Mouse (Mus musculus): ENCODE measurements at regions not wholly inside any gene's neighbourhood (a gene's known extent, or its start where the extent isn't known, plus 50 kb on each side); places are given as distances from the start of the nearest gene placed in this dataset.
A peak's percentile ranks its signal among the peaks of the same experiment; 100 is the strongest.

DNA sequence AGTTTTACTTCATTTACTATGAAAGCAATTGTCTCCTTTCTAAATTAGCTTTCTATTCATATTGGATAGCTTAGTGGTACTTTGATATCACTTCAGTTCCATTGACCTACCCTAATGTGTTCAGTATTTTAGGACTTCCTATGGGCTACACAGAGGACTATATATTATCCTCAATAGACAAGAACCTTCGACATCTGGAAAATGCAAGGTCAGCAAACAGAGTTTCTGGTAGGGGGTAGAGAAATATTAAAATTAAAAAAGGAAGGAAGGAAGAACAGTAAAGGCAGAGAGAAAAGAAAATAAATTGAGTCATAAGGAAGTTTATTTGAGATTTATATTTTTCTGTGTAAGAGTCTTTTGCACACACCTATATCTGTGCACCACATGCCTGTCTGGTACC lies 107.4 kb upstream of the Insig1 start:
- no peak for DNase-seq (ENCODE audit: low spot score in 2 of 2)
- intact Hi-C loops (cut with DNase I) = no loop called here

DNA sequence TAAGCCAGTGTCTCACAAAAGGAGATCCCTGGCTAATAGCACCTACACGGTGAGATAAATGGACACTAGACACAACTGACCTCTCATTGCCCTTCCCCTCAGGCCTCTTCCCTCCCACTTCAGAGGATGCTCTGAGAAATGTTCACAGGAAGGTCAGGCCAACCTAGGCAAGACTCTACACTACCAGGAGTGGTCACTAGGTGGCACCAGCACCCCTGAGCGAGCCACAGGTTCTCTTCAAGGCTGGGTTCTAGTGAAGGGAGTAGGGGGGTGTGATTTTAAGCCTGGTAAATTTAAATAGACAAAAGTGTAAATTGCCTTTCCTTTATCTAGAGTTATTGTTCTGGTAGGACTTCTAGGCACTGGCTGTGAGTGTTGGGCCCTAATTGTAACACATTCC lies 76.0 kb upstream of the Insig1 start:
- intact Hi-C loops (cut with DNase I) = loop anchor here (1.0 kb wide), 1 partner anchor 99 kb away; no protein-coding TSS in a partner anchor
- DNase-seq (ENCODE audit: low spot score in 2 of 2) = peak; percentile 52 to 60

DNA sequence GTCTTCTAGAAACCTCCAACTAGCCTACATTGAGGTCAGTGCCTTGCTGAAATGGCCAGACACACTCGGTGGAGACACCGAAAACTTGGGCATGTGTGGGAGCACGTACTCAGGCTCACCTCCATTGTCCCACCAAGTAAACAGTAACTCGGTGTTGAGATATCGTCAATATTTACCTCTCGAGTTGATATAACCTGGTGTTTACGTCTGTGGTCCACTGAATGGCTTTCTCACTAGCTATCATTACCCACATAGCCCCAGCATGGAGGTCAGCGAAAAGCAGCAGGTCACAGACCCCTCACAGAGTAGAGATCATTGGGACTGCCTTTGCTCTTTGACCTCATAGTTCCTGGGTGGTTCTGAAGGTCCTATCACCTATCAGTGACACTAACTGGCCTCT lies 73.4 kb upstream of the Insig1 start:
- intact Hi-C loops (cut with DNase I) = no loop called here
- no peak for DNase-seq (ENCODE audit: low spot score in 2 of 2)

DNA sequence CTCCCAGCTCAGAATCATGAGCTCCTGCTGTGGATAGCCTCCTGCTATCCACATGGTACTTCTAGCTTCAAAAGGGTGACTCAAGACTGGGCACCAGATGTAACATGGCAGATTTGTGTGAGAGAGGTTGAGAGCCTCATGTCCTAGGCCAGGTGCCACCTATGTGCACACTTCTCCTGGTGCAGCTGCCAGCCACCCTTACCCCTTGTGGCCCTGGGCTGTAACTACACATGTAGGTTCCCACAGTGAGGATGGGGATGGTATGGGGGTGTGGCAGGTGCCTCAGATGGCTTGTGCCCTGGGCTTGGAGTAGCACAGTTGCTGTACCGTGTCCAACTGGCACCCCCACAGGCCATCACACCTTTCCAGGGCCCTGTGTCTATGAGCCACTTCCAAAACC lies 68.2 kb upstream of the Insig1 start:
- no peak for DNase-seq (ENCODE audit: low spot score in 2 of 2)
- intact Hi-C loops (cut with DNase I) = no loop called here

DNA sequence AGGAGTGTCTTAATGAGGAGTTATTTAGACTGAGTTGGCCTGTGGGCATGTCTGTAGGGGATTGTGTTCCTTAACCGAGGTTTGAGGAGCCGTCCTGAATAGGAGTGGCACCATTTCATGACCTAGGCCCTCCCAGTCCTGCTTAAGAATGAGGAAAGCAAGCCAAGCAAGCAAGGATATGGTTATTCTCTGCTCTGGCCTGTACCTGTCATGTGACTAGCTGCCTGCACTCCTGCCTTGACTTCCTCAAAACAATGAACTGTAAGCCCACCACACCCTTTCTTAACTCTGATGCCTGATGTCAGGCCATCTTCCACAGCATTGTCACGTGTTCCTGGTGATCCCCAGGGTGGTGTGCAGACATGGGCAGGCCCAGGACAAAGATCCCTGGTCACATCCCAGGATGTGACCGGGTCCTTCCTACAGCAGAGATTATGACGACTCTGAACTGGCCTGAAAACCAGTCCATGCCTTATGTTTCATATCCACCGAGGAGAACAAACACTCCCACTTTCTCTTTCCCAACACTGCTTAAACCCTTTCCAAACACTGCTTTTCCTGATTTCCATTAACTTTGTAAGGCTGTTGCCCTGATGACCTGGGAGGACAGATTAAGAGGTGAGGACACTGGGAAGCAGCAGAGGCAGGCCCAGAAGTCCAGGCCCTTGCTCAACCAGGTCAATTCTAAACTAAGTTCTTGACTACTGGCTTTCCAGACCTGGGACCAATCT lies 67.2 kb upstream of the Insig1 start:
- intact Hi-C loops (cut with DNase I) = no loop called here
- no peak for DNase-seq (ENCODE audit: low spot score in 2 of 2)

DNA sequence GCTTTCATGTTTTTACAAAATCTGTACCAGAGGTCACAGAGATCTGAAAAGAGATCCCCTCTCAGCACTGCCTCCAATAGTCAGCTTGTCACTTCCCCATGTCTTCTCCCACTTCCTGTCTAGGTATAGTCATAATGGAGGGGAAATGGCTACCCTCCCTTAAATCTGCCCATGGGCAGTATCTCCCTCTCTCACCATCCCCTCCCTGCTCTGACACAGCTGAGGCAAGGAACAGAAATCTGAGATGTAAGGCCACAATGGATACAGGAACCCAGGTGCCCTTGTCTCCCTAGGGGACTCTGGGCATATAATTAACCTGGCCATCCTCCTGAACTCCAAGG lies 66.7 kb upstream of the Insig1 start:
- intact Hi-C loops (cut with DNase I) = no loop called here
- no peak for DNase-seq (ENCODE audit: low spot score in 2 of 2)

DNA sequence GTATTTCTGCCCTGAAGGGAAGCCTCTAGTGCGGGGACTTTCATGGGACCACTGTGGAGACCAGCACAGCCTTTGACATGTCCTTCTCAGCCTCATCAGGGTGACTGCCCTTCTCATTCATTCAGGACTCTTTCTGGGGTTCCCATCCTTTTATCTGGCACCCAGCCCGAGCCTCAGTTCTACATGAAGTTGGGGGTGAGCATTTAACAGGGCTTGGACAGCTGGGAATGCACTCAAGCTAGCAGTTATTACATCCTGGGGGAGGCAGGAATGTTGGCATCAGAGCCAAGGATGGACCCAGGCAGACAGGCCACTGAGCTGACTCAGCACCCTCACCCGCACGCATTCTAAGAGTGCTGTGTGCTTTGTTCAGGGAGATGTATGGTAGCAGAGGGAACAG lies 61.8 kb upstream of the Insig1 start:
- intact Hi-C loops (cut with DNase I) = no loop called here
- no peak for DNase-seq (ENCODE audit: low spot score in 2 of 2)

DNA sequence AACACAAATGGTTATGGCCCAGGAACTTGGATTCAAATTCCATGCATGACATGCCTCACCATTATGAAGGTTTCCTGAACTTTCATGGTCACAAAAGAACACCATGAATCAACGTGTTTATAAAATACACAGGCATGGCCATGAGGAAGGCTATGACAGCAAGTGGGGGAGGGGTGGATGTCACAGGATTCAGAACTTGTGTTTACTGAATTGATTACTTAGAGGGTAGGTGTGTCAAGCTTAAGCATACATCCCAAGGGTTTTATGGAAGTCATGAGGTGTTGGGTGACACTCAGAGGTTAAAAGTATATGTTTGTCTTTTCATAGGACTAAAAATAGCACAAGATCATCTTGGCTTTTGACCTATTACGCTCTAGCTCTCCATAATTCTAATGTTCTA lies 61.3 kb upstream of the Insig1 start:
- intact Hi-C loops (cut with DNase I) = no loop called here

DNA sequence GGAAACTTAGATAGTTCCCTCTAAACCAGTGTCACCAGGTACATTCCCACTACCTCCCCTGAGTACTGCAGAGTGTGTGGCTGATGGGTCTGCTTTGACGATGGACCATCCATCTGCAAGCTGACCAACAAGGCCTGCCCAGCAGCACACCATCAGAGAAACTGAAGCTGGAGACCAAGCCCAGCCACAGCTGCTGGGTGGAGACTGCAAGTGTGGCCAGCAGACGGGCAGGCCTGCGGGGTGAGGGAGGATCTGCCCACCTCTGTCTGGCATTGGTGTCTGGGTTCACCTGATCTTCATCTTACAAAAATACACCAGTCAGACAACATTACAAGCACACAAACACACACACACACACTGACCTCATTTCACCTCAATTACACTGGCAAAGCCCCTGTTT lies 60.6 kb upstream of the Insig1 start:
- intact Hi-C loops (cut with DNase I) = no loop called here
- DNase-seq (ENCODE audit: low spot score in 2 of 2) = no peak

More for the DNA sequence above, 61.3 kb upstream of the Insig1 start:
- no peak for DNase-seq (ENCODE audit: low spot score in 2 of 2)

DNA sequence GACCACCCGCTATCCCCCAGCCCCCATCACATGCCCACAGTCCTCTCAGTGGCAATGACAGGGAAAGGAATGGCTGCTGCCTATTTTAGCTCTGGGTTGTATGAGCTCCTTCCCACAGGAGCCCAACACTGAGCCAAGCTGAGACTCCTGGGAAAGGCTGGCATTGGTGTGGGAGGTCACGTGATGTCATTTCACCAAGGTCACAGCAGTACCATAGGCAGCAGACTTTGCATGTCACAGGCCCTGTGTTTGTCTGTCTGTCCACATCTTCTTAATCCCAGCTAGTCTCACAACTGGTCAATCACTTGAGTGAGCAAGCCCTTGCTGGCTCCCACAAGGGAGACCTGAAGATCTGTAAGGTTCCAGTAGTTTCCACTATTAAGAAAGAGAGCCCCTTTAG lies 58.7 kb upstream of the Insig1 start:
- intact Hi-C loops (cut with DNase I) = no loop called here
- DNase-seq (ENCODE audit: low spot score in 2 of 2) = no peak

DNA sequence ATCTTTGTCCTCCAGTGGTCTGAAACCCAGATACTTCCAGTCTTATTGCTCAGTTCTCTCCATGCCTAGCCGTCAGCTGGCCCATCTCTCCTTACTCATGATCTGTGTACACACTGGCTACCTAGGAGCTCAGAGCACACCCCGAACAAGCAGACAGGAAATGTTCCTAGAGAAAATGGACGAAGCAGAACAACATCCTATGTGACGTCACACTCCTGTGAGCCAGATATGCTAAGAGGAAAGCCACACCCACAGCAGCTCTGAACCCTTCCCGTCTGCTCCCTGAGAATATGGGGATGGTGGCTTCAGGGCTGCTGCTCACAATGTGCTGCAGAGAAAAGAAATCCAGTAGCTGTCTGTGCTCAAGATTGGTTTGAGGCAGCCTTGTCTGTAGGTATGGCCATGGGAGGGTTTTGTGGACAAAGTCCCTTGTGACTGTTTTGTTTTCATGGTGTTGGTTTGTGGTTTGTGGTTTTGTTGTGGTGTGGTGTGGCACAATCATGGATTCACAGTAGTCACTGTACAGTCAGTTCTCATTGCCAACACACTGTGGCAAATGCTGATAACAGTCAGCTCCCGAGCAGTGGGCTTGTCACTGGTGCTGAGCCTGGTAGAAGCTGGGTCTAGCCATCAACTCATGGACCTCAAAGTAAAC lies 57.4 kb upstream of the Insig1 start:
- intact Hi-C loops (cut with DNase I) = no loop called here
- no peak for DNase-seq (ENCODE audit: low spot score in 2 of 2)

DNA sequence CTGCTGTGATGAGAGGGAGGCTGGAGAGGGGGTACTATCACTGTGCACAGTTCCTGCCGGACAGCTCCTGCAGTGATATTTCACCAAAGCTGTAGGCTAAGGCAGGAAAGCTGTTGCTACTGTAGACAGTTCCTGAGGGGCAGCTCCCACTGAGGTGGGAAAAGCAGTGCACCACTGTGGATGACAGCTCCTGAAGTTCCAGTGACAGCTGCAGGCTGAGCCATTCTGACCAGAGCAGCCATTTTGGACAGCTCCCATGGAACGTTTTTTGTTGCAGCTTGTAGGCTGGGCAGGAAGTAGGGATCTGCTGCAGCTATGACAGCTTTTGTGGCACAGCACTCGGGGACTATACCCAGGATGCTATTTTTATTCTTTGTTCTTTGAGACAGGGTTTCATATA lies 51.3 kb upstream of the Insig1 start:
- intact Hi-C loops (cut with DNase I) = no loop called here
- DNase-seq (ENCODE audit: low spot score in 2 of 2) = no peak

Measured in left cerebral cortex, postnatal 25 days (tissue).